Mouse (Mus musculus) stomach, adult 2 months (tissue): Measurements from ENCODE around the gene Chtop. TPM values are rescaled to one million over a fixed set of nuclear protein-coding genes. Genes with fewer than 3 reads are reported as not detected.

Experiments
- polyA plus RNA-seq: library from polyadenylated mRNA; depleted of rRNA; stranded (reverse); fragments of >200 nt; gene quantifications from 2 replicates; pipeline ENCODE4 v1.2.3, GENCODE M21; 2012; rRNA removed

The Chtop gene
- polyA plus RNA-seq, result 16.0 and 17.1 TPM in 2 replicates

DNA sequence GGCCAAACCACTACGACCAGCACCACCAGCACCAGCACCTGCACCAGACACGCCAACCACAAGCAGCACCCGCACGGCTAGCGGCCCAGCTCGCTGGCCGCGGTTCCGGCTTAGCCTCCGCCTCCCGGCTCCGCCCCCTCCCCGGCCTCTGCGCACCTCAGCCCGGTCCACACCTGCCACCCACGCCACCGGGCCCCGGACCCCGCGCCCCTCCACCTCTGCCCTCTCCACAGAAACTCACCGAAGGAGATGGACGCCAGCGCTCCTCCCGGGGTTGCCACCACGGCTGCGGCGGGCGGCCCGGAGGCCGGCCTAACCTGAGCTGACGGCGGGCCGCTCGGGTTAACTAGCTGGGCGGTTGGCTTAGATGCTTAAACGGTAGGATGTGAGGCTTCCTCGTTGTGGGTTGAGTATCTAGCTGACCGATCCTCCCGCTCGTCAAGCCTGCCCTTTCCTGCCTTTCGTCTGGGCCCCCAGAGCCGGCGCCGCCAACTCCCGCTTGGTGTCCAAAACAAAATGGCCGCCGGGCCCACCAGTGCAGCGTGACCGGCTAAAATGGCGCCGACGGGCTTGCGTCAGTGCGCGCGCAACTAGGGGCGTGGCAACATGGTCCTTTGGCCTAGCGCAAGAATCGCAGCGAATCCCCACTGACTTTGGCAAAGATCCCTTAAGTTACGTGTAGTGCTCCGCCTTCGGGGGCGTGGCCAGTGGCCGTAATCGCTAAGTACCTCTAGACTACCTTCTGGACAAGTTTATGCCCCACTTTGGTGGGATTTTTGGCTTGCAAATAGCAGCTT, at the start of gene Chtop:
Gene Chtop, minus strand, starts transcription at position 549 of the 797 bp plus-strand sequence.

DNA sequence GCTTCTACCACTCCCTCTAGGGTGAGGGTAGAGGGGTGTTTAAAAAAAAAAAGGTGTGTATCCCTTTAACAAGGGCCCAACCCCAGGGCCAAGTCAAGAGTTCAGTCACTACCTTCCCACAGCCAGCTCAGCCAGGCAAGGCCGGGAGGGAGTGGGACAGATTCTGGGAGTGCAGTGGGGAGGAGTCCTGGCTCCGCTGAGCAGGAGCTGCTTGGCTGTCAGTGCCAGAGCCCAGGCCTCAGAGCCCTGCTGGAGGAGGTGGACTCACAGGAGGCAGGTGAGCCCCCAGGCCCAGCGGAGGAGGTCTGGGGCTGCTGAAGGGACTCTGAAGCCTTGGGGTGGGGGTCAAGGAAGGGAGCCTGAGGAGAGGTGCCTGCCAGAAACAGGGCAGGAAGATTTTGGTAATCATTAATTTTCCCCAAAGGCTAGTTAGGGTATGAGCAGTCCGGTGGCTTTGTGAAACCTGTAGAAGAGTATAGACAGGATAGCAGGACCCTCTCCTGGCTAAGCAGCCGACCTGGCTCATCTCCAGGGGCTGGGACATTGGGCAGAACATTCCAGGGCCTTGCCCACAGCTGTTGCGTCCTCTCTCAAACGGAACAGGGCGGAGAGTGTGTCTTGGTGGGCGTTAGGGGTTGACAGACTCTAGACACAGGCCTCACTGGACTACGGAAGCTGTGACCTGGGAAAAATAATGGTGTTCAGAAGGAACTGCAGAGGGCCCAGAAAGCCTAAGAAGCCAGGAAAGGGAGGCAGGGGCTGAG, 28.0 kb upstream of the Chtop start, which contains the start of gene S100a16:
Gene S100a16, plus strand, starts transcription at position 114 of the 764 bp plus-strand sequence.

DNA sequence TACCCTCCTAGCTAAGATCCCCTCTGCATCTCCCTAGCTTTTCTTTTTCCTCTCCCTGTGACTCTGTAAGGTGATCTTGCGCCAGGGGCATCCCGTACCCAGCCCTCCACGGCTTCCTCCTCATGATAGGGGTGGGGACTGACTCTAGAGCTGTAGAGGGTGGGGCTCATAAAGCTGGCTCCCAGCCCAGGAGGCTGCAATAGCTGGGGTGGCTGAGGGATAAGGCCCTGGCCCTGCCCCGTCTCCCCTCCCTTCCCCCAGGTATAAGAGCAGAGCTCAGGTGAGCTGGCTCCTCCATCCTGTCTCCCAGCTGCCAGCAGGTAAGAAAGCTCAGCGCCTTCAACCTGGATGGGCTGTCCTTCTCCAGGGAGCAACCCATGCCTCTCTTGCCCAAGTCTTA, 17.3 kb upstream of the Chtop start, which contains the start of gene S100a14:
Gene S100a14, plus strand, starts transcription at position 277 of the 400 bp plus-strand sequence.

DNA sequence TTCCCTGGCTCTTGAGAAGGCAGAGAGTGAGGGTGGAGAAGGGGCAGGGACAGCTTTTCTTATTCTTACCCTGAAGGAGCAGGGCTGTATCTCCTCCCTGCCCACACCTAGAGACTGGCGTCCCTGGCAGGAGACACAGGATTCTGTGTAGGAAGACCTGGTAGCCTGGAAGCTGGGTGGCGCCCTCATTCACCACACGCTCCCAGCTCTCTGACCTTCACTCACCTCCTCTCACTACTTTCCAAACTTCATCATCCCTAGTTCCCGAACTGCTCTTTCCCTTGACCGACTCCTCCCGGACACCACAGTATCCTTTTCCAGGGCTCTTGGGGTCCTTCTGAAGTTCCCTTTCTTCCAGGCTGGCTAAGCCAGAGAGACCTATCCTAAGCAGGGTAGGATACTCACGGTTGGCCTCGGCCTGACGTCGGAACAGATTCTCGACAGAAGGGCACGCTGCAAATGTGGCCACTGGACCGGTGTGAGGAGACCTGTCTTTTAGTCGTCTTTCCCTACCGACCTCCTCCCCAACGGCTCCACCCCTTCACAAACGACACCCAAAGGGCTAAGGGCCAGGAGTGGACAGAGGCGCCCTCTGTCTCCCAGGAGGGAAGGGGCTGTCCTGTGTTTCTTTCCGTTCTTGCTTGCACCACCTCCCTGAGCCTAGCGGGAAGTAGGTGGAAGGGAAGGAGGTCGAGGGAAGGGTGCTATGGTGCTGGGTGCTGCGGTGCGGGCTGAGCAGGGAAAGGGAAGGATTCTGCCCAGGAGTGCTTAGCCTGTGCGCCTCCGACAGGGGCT, 4.7 kb upstream of the Chtop start, which contains the start of the genes S100a1 and S100a13:
Gene S100a1, minus strand, starts transcription at position 597 of the 795 bp plus-strand sequence.
Gene S100a13, plus strand, starts transcription at position 640 of the 795 bp plus-strand sequence.

DNA sequence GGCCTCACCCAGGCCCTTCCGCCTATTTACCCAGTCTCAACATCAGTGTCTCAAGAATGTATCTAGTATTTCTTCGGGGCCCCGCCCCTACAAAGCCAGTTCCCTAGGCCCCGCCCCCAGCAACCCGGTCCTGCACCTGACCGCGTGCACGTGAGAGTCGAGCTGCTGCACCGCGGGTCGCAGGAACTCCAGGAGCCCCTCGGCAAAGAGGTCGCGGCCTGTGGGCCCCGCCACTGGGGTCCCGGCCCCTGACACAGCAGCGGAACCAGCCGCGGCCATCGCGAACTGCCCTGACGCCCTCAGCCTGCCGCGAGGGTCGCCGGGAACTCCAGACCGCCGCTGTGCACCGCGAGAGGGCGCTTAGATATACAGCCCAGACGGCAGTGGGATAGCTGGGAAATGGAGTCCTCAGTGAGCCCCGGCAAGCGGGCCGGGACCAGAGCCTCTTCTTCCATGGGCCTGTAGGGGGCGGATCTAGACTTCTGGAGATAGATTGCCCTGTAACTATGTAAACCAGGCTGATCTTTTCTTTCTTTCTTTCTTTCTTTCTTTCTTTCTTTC, 18.5 kb downstream of the Chtop start, which contains the start of gene Snapin:
Gene Snapin, minus strand, starts transcription at position 338 of the 561 bp plus-strand sequence.

DNA sequence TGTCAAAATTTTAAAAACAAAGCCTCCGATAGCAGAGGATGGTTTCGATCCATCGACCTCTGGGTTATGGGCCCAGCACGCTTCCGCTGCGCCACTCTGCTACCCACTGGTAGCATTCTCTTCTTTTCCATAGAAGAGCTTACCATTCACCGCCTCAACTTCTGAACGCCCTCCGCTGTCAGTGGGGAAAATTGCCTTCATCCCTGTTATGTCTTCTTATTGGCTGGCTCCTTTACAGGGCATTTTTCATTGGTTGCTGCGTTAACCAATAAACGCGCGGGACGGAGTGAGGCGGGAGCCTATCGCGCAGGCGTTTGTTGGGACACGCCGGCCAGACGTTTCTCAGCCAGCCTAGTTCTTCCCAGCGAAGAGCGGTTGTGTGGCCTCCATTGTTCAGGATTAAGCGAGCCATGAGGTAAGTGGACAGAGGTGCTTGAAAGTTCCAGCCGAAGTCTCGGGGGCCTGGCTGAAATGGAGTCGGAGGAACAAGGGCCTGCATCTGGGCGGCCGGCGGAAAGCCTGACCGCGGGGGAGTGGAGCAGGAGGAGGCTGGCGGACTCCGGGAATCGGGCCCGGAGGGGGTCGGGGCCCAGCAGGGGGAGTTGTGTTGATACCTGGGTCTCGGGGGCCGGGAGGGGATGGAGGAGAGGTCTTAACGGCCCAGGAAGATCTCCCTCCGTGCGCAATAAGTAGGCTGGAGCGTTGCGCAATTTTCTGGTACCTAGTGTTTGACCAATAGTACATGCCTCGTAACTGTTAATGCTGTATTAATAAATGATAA, 33.3 kb downstream of the Chtop start, which contains the start of gene Ilf2:
Gene Ilf2, plus strand, starts transcription at position 296 of the 781 bp plus-strand sequence.

DNA sequence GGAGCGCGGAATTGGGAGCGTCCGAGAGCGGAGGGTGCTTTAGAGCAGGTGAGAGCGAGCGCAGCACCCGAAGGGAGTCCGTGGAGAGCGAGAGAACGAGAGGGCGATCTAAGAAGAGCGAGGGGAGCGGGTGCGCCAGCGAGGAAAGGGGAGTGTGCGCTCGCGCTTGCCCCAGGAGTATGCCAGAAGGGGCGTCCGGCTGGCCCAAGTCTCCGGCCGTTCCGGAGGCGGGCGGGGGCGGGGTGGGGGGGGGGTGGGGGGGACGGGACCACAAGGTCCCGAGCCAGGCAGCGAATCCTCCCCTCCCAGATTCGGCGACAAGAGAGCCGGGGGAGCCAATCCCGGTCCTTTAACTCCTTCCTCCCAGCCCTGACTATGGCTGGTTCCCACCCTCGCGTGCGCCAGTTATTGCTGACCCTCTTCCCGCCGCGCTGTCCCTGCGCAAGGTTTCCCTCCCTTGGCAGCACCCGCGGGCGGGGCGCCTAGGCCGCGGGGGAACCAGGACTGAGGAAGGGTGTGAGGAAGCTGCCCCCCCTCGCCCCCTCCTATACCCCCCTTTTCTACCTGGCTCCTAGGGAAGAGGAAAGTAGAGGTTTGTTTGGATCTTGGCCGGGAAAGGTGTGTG, 43.5 kb downstream of the Chtop start, which contains the start of gene Npr1:
Gene Npr1, minus strand, starts transcription at position 181 of the 625 bp plus-strand sequence.

Other genes starting within 250 kb of the Chtop start
- 5.1 and 7.2 TPM in 2 replicates for gene Dennd4b, start 244.3 kb downstream of the Chtop start, polyA plus RNA-seq
- 3.8 and 4.9 TPM in 2 replicates for gene Gatad2b, start 216.3 kb downstream of the Chtop start, polyA plus RNA-seq
- gene Slc27a3, start 119.6 kb downstream of the Chtop start, polyA plus RNA-seq, result 3.9 and 4.2 TPM in 2 replicates
- 7.6 and 9.0 TPM in 2 replicates for gene Ints3, start 75.9 kb downstream of the Chtop start, polyA plus RNA-seq
- gene Npr1, start 43.6 kb downstream of the Chtop start, polyA plus RNA-seq, result 5.0 and 6.2 TPM in 2 replicates
- 3.7 and 4.0 TPM in 2 replicates for gene Ilf2, start 33.4 kb downstream of the Chtop start, polyA plus RNA-seq
- gene Snapin, start 18.5 kb downstream of the Chtop start, polyA plus RNA-seq, result 8.3 and 8.6 TPM in 2 replicates
- gene S100a1, start 4.9 kb upstream of the Chtop start, polyA plus RNA-seq, result 83.5 and 96.7 TPM in 2 replicates
- 19.2 and 27.6 TPM in 2 replicates for gene S100a13, start 4.9 kb upstream of the Chtop start, polyA plus RNA-seq
- gene S100a14, start 17.4 kb upstream of the Chtop start, polyA plus RNA-seq, result 19.5 and 23.7 TPM in 2 replicates
- gene S100a16, start 27.8 kb upstream of the Chtop start, polyA plus RNA-seq, result 164 and 185 TPM in 2 replicates
- 1.00 and 1.2 TPM in 2 replicates for gene S100a3, start 51.1 kb upstream of the Chtop start, polyA plus RNA-seq
- gene S100a2, start 80.7 kb upstream of the Chtop start, polyA plus RNA-seq, result not detected in 2 replicates
- gene Gm42674, start 92.4 kb upstream of the Chtop start, polyA plus RNA-seq, result not detected in 2 replicates
- gene S100a4, start 94.3 kb upstream of the Chtop start, polyA plus RNA-seq, result 2.5 and 3.0 TPM in 2 replicates
- not detected in 2 replicates for gene S100a5, start 99.0 kb upstream of the Chtop start, polyA plus RNA-seq
- gene S100a6, start 103.4 kb upstream of the Chtop start, polyA plus RNA-seq, result 870 and 990 TPM in 2 replicates
- gene S100a7a, start 144.5 kb upstream of the Chtop start, polyA plus RNA-seq, result 0.55 and 1.5 TPM in 2 replicates
- not detected in 2 replicates for gene S100a8, start 159.5 kb upstream of the Chtop start, polyA plus RNA-seq
- gene S100a9, start 186.2 kb upstream of the Chtop start, polyA plus RNA-seq, result 0.21 TPM in 1 of 2 replicates, not detected in the other
- 1.9 and 2.0 TPM in 2 replicates for gene Pglyrp4, start 217.4 kb upstream of the Chtop start, polyA plus RNA-seq